Mouse (Mus musculus) intestine, embryonic 15.5 days (tissue): ENCODE measurements at regions not wholly inside any gene's neighbourhood (a gene's known extent, or its start where the extent isn't known, plus 50 kb on each side); places are given as distances from the start of the nearest gene placed in this dataset.
A peak's percentile ranks its signal among the peaks of the same experiment; 100 is the strongest.

Source experiments
- ATAC-seq: fragments of 200-750 bp; cut with Nextera tagmentation; 2 replicates; pipeline ENCODE4 v1.8.0; 2017; ENCODE audit warnings: moderate TSS enrichment, moderate library complexity
- H3K27ac ChIP-seq: fragments of 300-500 bp; sonication (generic); 2 replicates; pipeline ENCODE4 v1.5.1; 2015; ENCODE audit warnings: mild to moderate bottlenecking, inconsistent platforms
- H3K27me3 ChIP-seq: fragments of 300-500 bp; sonication (generic); replicated peaks from 2 replicates; pipeline ENCODE4 v1.6.1; 2015; ENCODE audit warnings: inconsistent platforms
- H3K36me3 ChIP-seq: fragments of 300-500 bp; sonication (generic); 2 replicates; pipeline ENCODE4 v1.6.1; 2015; ENCODE audit warnings: inconsistent platforms
- H3K4me1 ChIP-seq: fragments of 300-500 bp; sonication (generic); replicated peaks from 2 replicates; pipeline ENCODE4 v1.6.1; 2015; ENCODE audit warnings: inconsistent platforms
- H3K4me2 ChIP-seq: fragments of 300-500 bp; sonication (generic); replicated peaks from 2 replicates; pipeline ENCODE4 v1.6.1; 2015; ENCODE audit warnings: mild to moderate bottlenecking, inconsistent platforms
- H3K4me3 ChIP-seq: fragments of 300-500 bp; sonication (generic); replicated peaks from 2 replicates; pipeline ENCODE4 v1.5.1; 2015; ENCODE audit warnings: inconsistent platforms
- H3K9ac ChIP-seq: fragments of 300-500 bp; sonication (generic); 2 replicates; pipeline ENCODE4 v1.6.1; 2015; ENCODE audit warnings: inconsistent platforms
- H3K9me3 ChIP-seq: fragments of 300-500 bp; sonication (generic); 2 replicates; pipeline ENCODE4 v1.6.1; 2016; ENCODE audit warnings: inconsistent platforms
- WGBS: fragments of 180-500 bp; shearing (Covaris S2); methylation state at CpG from one replicate; pipeline ENCODE4 v1.1.7; 2015; 5-methylcytosine and 5-hydroxymethylcytosine counted together

DNA sequence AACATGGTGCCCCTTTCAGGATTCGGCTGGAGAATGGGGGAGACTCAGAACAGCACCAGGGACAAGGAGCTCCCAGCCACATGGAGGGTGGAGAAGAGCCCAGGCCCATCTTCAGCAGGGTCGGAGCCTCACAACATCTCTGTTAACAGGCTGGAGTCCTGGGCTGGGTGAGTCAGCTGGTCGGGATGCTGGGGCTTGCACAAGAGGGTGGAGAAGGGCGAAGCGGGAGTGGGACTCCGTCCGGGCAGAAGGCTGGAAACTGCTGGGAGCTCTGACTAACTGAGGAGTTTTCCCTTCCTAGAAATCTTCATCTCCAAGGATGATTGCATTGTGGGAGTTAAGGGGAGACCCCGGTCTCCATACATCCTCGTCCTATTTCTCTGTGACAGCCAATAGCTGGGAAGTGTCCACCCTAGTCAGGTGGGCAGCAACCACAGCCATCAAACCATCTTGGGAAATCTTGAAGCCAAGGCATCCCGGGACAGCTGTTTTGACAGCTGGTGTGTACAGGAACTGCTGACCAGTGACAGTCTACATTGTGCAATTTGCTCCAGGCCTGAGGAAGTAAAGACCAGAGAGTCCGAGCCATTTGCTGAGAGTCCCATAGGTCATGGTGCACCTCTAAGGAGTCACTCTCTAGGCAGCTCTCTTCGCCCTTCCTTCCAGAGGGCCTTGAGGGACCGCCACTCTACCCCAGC is 247.4 kb downstream of the Bcl11b start:
- Histone ChIP-seq H3K9ac (no peak overlapping the region), H3K9me3 (no peaks in the 10 kb centered on the region), H3K36me3 (no peaks in the 10 kb centered on the region), H3K4me1 (peaks cover 41% of the 10 kb centered on the region), H3K27ac (no peak overlapping the region), H3K27me3 (no peaks in the 10 kb centered on the region), H3K4me2 (no peak overlapping the region), H3K4me3 (no peak overlapping the region)
- no peak for ATAC-seq
- 85% methylated on average over 13 of the region's 13 CpGs for WGBS

DNA sequence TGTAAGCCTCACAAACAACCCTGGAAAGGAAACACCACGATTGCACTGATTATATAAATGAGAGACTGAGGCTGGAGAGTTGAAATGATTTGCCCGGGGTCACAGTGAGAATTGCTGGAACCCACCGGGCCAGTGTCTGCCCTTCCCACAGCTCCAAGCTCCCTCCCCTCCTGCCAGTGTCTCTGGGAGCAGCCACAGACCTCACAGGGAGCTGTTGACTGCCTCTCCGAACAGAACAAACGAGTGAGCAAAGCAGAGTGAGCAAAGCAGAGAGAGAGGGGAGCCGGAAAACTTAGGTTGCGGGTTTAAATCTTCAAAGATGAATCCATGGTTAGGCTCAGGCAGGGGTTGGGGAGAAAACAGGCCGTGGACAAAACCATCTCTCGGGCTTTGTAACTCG is 246.2 kb downstream of the Bcl11b start:
- no peak for ATAC-seq
- Histone ChIP-seq H3K27me3 (no peaks in the 10 kb centered on the region), H3K36me3 (no peaks in the 10 kb centered on the region), H3K27ac (no peak overlapping the region), H3K4me1 (peaks cover 40% of the 10 kb centered on the region), H3K4me2 (no peak overlapping the region), H3K9me3 (no peaks in the 10 kb centered on the region), H3K4me3 (no peak overlapping the region), H3K9ac (no peak overlapping the region)
- 33% methylated on average over 10 of the region's 10 CpGs for WGBS

DNA sequence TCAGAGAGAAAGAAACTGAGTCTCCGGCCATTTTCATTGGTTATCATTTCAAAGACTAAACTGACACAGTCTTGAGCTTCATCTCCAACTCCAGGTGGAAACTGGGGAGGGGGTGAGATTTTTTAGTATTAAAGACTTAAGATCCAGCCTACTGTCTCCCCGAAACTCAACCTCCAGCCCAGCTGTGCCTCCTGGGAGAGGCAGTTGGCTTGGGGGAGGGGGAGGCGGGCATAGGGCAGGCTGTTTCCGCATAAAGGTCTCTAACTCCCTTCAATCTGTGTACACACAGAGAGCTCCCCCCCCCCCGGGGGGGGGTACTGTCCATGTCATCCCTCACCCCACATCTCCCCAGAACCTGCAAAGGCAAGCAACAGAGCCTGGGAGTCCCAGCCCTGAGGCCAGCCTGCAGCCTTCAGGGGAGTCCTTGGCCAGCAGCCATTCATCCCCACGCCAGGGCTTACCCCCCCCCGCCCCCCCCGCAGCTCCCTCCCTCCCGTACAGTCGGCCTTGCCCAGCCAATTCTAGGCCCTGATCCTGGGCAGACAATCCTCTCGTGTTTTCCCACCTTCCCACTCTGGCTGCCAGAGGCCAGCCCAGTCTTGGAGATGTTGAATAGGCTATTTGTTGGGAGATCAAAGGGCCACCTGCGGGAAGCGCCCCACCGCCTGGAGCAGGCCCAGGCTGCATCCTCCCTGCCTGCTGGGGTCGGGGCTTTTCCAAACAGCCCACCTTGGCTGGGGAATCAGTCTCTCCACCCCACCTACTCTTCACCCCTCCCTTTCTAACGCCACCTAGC is 245.2 kb downstream of the Bcl11b start:
- 24% methylated on average over 16 of the region's 16 CpGs for WGBS
- Histone ChIP-seq H3K27me3 (no peaks in the 10 kb centered on the region), H3K36me3 (no peaks in the 10 kb centered on the region), H3K4me3 (no peak overlapping the region), H3K27ac (no peak overlapping the region), H3K4me1 (peaks cover 36% of the 10 kb centered on the region), H3K4me2 (no peak overlapping the region), H3K9me3 (no peaks in the 10 kb centered on the region), H3K9ac (no peak overlapping the region)
- peak; percentile 55 for ATAC-seq

DNA sequence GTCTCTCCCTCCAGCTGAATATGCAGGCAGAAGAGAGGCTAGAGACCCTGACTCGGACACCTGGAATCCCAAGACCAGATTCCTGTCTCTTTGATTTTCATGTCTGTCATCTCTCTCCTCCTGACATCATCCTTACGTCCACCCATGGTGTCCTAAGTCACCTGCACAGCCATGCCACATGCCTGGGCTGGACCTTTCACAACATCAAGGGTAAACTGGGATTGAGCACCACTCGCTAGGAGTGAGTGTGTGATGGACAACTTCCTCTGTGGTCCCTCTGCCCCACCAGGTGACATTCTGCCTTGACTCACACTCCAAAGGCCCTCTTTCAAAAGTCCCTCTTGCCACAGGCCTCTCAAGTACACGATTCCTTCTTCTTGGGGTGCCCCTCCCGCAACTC is 244.1 kb downstream of the Bcl11b start:
- Histone ChIP-seq H3K9me3 (no peaks in the 10 kb centered on the region), H3K36me3 (no peaks in the 10 kb centered on the region), H3K27ac (no peak overlapping the region), H3K27me3 (no peaks in the 10 kb centered on the region), H3K4me2 (no peak overlapping the region), H3K4me3 (no peak overlapping the region), H3K9ac (no peak overlapping the region), H3K4me1 (peaks cover 33% of the 10 kb centered on the region)
- WGBS, result 81% methylated on average over 5 of the region's 5 CpGs
- no peak for ATAC-seq

DNA sequence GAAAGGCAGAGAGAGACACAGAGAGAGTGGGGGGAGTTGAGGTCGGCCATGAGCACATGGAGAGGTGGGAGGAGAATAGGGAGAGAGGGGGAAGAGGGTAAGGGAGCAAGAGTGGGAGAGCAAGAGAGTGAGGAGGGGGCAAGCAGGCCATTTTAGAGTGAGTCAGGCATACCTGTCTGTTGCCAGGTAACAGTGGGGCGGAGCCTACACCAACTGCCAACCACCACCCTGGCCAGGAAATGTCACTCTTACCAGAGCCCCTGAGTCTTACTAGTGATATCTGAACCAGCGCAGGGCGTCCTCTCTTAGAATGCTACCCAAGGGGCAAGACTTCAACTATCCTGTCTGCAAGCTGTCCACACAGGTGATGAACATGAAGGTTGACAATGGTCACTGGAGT is 243.5 kb downstream of the Bcl11b start:
- Histone ChIP-seq H3K36me3 (no peaks in the 10 kb centered on the region), H3K4me2 (no peak overlapping the region), H3K4me1 (peaks cover 32% of the 10 kb centered on the region), H3K4me3 (no peak overlapping the region), H3K9ac (no peak overlapping the region), H3K27me3 (no peaks in the 10 kb centered on the region), H3K27ac (no peak overlapping the region), H3K9me3 (no peaks in the 10 kb centered on the region)
- no peak for ATAC-seq
- 78% methylated on average over 4 of the region's 4 CpGs for WGBS

DNA sequence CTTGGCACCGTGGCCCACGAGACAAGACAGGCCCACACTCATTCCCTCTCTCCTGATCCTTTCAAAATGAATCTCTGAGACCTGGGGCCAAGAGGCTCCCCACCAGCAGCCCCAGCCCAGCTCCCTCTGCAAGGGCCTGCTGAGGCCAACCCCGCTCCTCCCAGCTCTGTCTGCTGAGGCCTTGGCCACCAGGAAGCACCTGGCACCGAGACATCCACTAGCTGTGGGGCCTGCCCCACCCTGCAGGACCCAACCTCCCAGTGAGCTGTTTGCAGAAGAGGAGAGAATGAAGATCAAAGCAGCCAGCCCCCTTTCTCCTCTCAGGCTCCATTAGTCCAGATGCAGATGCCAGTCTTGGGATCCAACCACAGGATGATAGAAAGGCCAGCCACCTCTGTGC is 241.3 kb downstream of the Bcl11b start:
- no peak overlapping the region for H3K9ac ChIP-seq
- H3K4me1 ChIP-seq, result peaks cover 18% of the 10 kb centered on the region
- no peaks in the 10 kb centered on the region for H3K27me3 ChIP-seq
- no peak overlapping the region for H3K27ac ChIP-seq
- no peak overlapping the region for H3K4me3 ChIP-seq
- H3K9me3 ChIP-seq, result no peaks in the 10 kb centered on the region
- peak; percentile 71 for ATAC-seq
- H3K36me3 ChIP-seq, result no peaks in the 10 kb centered on the region
- 65% methylated on average over 4 of the region's 4 CpGs for WGBS
- no peak overlapping the region for H3K4me2 ChIP-seq

DNA sequence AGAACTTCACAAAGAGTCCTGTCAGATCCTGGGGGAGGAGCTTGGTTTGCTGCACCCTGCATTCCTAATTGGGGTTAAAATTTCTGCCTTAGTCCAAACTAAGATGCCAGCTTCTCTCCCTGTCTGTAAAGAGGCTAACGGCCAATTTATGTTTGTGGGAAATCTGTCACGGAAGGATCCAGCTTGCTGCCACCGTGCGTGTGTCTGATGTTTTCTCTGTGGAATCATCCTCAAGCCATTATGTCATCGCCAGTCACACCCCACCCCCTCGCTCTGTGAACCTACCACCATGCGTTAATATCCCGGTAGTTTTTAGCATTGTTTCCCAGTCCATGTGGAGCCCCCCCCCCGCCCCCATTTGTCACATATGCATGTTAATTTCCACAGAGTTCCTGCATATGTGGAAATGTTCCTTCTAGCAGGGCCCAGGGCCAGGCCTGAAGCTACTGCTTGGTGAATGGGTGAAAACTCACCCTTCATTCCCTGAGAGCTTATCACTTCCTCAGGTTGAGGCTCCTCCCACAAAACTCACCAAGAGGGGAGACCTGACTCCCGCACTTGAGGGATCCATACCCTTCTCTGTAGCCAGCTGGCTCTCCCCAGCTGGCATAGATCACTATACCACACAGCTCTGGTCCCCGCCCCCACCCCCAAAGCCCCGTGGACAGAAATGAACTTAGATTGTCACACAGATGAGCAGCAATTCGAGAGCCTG is 233.4 kb downstream of the Bcl11b start:
- 62% methylated on average over 13 of the region's 13 CpGs for WGBS
- peak; percentile 43; the same call in 1 of the 2 replicates for ATAC-seq
- no peak overlapping the region for H3K4me3 ChIP-seq

DNA sequence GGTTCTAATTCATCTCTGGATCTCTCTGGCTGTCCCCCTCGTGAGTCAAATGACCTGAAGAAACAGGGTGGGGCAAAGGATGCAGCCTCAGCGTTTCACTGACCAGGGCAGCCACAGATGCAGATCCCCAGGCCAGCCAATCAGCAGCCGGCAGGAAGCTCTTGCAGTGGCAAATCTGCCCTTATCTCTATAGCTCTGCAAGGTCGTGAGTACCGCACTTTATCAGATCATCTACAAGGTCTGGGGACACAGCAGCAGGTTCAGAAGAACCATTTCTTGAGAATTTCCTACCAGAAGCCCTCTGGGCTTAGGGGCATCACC is 232.9 kb downstream of the Bcl11b start:
- Histone ChIP-seq H3K9me3 (no peaks in the 10 kb centered on the region), H3K27me3 (no peaks in the 10 kb centered on the region), H3K4me2 (no peak overlapping the region), H3K4me3 (no peak overlapping the region), H3K9ac (no peak overlapping the region), H3K36me3 (no peaks in the 10 kb centered on the region), H3K4me1 (no peaks in the 10 kb centered on the region), H3K27ac (no peak overlapping the region)
- ATAC-seq, result no peak
- 11% methylated on average over 5 of the region's 5 CpGs for WGBS

More for the DNA sequence above, 233.4 kb downstream of the Bcl11b start:
- H3K9me3 ChIP-seq, result no peaks in the 10 kb centered on the region
- no peaks in the 10 kb centered on the region for H3K27me3 ChIP-seq
- H3K9ac ChIP-seq, result no peak overlapping the region
- no peak overlapping the region for H3K4me2 ChIP-seq
- H3K27ac ChIP-seq, result no peak overlapping the region
- no peaks in the 10 kb centered on the region for H3K36me3 ChIP-seq
- no peaks in the 10 kb centered on the region for H3K4me1 ChIP-seq

DNA sequence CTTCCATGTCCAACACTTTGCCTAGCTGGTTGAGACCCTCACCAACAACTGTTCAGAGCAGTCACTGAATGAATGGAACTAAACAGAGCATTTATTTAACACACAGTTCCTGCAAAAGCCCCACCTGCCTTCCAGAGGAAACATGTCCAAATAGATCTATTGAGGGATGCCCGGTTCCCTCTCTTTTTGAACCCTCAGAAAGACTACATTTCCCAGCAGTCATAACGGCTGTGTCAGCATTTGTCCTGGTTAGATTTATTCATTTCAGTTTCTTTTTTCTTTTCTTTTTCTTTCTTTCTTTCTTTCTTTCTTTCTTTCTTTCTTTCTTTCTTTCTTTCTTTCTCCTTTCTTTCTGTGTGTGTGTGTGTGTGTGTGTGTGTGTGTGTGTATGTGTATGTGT is 232.1 kb downstream of the Bcl11b start:
- H3K4me2 ChIP-seq, result no peak overlapping the region
- H3K9ac ChIP-seq, result no peak overlapping the region
- no peaks in the 10 kb centered on the region for H3K27me3 ChIP-seq
- WGBS, result 77% methylated on average over 2 of the region's 2 CpGs
- no peak for ATAC-seq
- H3K36me3 ChIP-seq, result no peaks in the 10 kb centered on the region
- H3K27ac ChIP-seq, result no peak overlapping the region
- H3K9me3 ChIP-seq, result no peaks in the 10 kb centered on the region
- no peak overlapping the region for H3K4me3 ChIP-seq
- no peaks in the 10 kb centered on the region for H3K4me1 ChIP-seq

DNA sequence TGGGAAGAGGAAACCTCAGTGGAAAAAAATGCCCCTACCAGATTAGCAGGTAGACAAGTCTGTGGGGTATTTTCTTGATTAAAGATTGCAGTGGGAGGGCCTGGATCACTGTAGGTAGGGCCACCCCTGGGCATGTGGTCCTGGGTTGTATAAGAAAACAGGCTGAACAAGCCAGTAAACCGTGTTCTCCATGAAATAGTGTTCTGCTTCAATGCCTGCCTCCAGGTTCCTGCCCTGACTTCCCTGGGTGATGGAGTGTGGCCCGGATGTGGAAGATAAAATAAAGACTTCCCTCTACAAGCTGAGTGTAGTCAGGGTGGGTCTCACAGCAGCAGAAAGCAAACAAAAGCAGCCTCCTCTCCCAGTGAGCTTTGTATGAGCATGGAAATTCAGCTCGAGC is 231.6 kb downstream of the Bcl11b start:
- H3K27me3 ChIP-seq, result no peaks in the 10 kb centered on the region
- H3K4me1 ChIP-seq, result no peaks in the 10 kb centered on the region
- 54% methylated on average over 3 of the region's 3 CpGs for WGBS
- H3K4me2 ChIP-seq, result no peak overlapping the region
- H3K36me3 ChIP-seq, result no peaks in the 10 kb centered on the region
- H3K4me3 ChIP-seq, result no peak overlapping the region
- H3K9me3 ChIP-seq, result no peaks in the 10 kb centered on the region
- ATAC-seq, result no peak
- H3K27ac ChIP-seq, result no peak overlapping the region
- no peak overlapping the region for H3K9ac ChIP-seq

DNA sequence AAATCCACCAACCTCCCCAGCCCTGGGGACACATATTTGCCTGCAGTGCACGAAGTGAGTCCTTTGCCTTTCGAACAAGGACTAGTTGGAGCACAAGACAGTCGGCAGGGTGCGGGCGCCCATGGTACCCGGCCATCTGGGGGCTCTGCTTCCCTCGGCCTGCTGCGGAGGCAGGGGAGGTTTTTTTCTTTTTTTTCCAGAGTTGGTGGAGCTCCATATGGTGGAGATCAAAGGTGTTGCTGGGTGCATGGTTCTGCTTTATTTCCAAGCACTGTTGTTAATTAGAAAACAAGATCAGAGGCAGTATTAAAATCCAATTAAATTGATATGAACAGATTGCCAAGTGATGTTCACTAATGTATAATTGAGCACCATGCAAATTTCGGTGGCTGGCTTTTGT is 225.4 kb downstream of the Bcl11b start:
- H3K4me3 ChIP-seq, result no peak overlapping the region
- no peak for ATAC-seq
- no peaks in the 10 kb centered on the region for H3K9me3 ChIP-seq
- no peaks in the 10 kb centered on the region for H3K36me3 ChIP-seq
- H3K27me3 ChIP-seq, result no peaks in the 10 kb centered on the region
- WGBS, result 66% methylated on average over 9 of the region's 9 CpGs
- H3K4me1 ChIP-seq, result no peaks in the 10 kb centered on the region
- H3K4me2 ChIP-seq, result no peak overlapping the region
- no peak overlapping the region for H3K9ac ChIP-seq
- no peak overlapping the region for H3K27ac ChIP-seq

DNA sequence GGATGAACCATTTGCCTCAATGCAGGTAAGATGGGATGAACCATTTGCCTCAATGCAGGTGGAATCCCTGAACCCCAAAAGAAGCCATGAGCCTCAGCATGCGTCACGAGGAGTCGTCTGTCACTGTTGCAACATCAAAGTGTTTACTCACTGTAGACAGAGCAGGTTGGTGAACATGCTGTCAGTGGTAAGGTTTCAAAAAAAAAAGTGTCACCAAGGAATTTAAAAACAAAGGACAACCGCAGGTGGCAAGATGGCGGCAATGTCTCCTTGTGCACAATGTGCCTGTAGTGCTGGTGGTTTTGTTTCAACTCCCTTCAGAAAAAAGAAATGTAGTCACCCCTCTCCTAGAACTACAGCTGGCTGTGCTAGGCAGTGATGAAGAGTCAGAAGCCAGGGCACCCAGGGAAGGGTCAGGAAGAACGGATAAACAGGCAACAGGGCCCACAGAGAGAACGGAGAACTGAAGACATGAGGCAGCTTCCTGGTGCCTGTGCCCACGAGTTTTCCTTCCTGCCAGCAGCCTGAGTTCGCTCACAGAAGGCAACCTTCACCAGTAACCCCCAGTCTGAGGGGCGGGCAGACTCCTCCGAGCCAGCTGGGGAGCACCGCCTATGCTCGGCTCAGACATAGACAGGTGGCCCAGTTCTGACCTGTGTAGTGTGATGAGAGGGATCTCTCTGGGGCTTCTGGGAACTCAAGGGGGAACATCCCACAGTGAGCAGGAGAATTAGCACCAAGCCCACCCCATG is 223.9 kb downstream of the Bcl11b start:
- Histone ChIP-seq H3K4me2 (no peak overlapping the region), H3K4me3 (no peak overlapping the region), H3K27me3 (no peaks in the 10 kb centered on the region), H3K9me3 (no peaks in the 10 kb centered on the region), H3K4me1 (no peaks in the 10 kb centered on the region), H3K9ac (no peak overlapping the region), H3K36me3 (no peaks in the 10 kb centered on the region), H3K27ac (no peak overlapping the region)
- 83% methylated on average over 13 of the region's 13 CpGs for WGBS
- no peak for ATAC-seq
